Mouse (Mus musculus): Measurements from ENCODE around the gene Fam241a.

The Fam241a gene

GRCm38 (mm10) chr3:127874254-127874883 lies 21.8 kb downstream of the Fam241a start:
- no peak for DNase-seq

DNA sequence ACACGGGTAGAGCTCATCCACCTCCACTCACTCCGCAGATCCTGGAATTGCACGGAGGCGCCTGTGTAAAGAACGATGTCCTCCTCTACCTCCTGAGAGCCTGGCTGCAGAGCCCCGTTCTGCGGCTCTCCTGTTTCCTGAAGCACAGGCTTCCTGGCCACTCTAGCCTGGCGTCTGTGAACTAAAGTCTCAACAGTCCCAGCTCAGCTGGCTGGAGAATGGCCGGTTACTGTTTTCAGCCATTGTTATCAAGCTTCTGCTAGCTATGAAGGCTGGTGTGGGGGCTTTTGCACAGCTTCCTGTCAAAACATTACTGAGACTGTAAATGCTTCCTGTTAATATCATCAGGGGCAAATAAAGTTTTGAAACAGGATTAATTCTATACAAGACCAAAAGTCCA lies 24.5 kb downstream of the Fam241a start:
- no peak for DNase-seq

DNA sequence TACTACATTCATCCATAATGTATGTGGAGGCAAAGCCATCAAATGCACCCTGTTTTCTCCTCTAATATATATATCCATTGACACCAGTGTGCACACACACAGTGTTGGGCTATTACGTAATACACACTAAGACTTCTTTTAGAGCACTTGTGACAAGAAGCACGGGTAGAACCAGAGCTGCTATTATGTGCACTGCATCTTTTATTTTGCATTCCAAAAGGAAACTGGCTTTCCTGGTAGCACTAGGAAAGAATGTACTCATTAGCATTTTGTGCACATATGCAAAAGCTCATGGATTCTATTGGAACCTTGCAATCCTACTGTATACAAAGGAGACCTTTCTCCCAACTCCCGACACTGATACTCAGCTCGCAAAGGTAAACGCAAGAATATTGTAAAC lies 27.2 kb downstream of the Fam241a start:
- no peak for DNase-seq

- no peak for DNase-seq
These were observed 27.9 kb downstream of the Fam241a start for GRCm38 (mm10) chr3:127868046-127868758.

DNA sequence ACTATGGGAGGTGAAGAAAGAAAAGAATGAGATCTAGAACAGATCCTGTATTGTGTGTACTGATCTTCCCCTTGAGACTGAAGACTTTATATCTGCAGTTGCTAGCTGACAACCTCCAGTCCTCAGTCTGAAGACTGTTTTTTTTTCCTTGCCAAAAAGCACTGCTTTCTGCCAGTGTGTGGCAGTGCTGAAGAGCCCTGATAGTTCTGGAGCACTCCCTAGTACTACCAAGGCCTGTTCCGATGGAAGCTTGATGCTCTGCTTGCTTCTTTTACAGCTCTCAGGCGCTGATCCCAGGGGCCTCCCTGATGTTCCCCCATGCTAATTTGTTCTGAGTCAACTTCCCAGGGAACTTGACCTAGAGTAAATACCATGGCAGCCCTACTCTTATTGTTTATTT lies 31.9 kb downstream of the Fam241a start:
- no peak for DNase-seq

DNA sequence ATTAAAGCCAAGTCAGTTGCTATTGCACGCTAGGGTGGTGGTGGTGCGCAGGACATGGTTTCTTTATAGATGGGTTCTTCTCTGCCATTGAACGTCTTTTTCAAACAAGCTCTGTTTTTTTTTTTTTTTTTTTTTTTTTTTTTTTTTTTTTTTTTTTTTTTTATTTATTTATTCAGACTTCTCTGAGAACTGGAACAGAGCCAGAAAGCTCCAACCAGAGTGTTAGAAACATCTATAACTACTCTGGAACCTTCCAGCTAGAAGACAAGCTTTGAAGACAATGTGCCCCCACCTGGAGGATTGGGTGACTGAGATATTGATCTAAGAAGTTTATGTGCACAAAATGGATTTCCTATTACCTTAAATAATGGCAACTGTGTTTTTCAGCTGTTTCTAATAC lies 32.6 kb downstream of the Fam241a start:
- DNase-seq: no peak

- DNase-seq: no peak
These were observed 33.6 kb downstream of the Fam241a start for GRCm38 (mm10) chr3:127862479-127862878.

DNA sequence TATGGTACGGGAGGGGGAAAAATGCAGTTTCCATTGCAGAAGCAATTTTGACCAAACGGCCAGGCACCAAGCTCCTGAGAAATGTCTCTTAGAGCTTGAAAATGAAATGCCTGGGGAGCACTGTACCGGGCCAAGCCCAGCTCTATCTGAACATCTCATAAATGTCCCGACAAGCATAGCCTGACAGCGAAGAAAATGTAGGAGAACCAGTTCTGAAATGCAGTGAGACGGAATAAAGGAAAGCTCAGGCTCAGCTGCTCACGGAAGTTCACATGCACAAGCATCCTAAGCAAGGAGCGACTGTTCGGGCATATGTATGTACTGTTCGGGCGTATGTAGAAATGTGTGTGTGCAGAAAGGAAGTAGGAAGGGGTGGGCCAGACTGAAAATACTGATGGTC lies 34.8 kb downstream of the Fam241a start:
- DNase-seq: no peak

- DNase-seq: peak; percentile 59
These were observed 42.5 kb downstream of the Fam241a start for GRCm38 (mm10) chr3:127853431-127854206.

DNA sequence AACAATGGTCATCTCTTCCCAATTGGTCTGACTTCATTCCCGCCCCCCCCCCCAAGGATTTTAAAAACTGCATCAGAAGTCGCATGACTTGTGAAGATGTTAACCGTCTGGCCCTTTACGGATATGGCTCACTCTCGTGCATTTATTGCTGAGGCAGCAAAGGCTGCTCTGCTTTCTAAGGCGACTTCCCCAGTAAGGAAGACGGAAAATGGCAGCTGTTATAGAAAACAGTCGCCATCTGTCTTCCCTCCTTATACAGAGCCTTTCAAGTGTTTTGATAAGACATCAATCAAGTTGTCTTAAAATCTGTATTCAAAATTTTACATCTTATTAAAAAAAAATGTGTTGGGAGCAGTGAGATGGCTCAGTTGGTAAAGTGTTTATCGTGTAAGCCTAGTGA lies 43.4 kb downstream of the Fam241a start:
- DNase-seq: no peak

- no peak for DNase-seq
These were observed 45.1 kb downstream of the Fam241a start for GRCm38 (mm10) chr3:127850776-127851646.

DNA sequence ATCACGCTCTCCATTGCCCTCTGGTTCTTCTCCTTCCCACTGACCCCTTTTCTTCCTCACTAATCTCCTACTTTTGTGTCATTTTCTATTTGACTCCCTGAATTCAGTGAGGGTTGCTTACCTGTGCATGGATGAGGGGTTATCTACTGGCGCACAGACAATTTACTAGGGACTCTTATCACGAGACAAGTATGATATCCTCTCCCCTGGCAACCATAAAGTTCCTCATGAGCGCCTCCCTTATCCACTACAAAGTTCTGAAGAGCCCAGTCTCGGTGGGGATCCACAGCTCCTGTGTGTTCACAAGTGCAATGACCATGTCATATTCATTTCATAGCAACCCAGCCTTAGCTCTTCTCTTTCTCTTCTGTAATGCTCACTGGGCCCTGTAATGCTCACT lies 46.2 kb downstream of the Fam241a start:
- no peak for DNase-seq

DNA sequence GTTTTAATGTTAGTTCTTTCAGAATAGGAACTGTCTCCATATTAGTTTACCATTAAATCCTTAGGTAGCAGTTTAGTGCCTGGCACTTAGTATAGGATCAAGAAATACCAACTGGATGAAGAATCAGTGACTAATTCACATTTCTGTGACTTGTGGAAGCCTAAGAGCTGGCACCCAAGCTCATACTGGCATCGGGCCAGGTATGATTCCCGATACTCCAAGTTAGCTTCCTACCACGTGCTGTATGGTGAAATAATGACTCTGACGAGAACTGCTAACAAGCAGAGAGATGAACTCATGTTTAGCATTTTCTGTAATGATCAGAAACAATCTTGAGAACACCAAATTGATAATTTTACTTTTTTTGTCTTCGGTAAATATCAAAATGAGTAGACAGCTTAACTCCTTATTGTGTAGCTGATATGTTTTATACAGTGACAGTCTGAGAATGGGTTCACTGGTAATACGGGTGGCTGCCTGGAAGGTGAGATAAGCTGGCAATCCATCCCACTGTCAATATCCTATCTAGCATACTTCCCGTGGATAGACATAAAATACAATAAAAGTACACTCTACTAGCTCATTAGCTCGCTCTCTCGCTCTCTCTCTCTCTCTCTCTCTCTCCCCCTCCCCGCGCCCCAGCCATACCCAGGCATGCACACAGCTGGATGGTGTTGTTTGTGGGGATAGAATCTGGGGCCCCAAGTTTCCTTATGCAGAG lies 47.9 kb downstream of the Fam241a start:
- no peak for DNase-seq

DNA sequence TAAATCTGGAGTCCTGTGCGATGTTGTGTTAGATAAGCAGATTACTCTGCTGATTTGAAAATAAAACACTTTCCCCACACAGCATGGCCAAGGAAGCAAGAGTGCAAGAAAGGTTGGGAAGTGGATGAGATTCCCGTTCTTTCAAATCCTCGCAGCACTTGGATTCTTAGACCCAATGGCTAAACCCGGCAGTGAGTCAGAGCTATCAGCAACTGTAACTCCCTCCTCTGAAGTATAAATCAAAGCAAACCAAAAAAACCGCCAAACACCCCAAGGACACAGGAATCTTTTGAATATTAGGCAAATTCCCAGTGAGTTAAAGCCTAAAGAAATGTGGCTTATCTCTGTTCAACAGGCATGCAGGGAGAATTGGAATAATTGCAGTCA lies 52.2 kb downstream of the Fam241a start:
- DNase-seq: no peak

DNA sequence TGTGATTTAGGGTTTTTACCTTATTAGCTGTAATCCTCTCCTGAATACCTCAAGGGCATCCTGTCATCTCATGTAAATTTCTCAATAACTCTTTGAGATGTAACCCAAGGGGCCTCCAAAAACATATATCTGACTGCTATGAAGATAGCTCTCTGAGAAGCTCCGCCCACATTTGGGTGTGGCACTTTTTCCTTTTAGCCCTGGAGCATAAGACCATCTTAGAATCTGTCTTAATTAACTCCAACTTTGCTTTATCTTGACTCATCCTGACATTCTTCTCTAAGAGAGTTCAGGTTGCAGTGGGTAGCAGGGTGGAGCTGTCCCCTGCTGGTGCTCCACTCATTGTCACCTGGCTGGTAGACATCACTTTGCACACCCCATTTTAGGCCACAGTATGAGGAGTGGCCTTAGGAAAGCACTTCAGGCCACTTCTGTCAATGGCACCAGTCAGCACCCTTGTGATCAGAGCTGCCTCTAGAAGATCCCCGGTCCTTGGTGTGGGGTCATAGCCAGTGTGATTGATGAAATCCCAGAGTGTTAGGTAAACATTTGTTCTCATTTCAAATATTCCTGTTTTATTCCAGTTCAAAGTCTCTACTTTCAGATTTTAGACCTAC lies 52.7 kb downstream of the Fam241a start:
- DNase-seq: no peak

DNA sequence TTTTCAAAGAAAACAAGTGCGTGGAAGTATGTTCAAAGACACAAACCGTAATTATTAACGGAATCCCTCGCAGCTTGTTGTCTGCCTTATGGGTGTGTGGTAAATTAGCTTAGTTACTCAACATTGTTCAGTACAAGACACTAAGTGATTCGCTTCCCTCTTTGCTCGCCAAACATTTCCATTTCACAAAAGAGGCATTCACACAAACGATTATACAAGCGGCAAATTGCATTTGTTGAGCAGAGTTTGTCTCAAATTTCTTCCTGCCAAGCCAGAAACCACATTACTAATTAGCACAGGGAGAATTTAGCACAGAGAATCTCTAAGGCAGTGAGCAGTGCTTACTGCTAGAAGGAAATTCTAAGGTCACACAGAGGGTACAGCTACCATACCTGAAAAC lies 54.2 kb downstream of the Fam241a start:
- no peak for DNase-seq

- DNase-seq: no peak
These were observed 58.0 kb downstream of the Fam241a start for GRCm38 (mm10) chr3:127837972-127838644.

GRCm38 (mm10) chr3:127837154-127837865 lies 58.8 kb downstream of the Fam241a start, which contains the start of gene Ap1ar:
Gene Ap1ar (minus strand): TSS chr3:127837523.
- DNase-seq: peak; percentile 95

DNA sequence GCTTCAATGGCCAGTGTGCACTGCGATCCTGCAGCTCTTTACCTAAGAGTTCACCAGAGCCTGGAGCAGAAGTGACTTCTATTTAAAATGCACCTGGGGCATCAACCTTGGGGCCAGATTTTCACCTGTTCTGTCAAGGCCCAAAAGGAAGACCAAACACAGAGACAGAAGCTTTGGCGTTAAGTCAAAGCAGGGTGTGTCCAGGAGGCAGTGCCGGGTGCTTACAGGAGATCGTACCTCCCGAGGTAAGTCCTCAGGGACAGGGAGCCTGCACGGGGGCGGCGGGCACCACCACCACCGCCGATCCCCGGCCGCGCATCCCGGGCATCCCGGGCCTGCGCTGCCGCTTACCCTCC lies 59.3 kb downstream of the Fam241a start:
- no peak for DNase-seq

DNA sequence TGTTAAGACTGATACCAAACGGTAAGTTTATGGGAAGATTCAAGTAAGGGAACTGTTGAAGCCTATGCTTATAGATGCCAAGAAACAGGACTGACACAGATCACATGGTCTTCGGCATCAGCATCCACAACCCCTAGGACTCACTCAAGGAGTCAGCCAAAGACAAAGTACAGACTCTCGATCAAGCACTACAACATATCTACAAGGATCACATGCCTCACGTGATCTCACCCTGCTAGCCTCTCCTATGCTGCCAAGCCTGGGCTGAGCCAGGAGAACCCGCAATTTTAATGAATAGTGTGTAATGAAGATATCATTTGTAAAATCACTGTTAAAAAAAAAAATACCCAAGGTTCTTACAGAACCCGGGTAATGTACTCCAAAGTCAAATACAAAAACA lies 60.5 kb downstream of the Fam241a start:
- DNase-seq: no peak

DNA sequence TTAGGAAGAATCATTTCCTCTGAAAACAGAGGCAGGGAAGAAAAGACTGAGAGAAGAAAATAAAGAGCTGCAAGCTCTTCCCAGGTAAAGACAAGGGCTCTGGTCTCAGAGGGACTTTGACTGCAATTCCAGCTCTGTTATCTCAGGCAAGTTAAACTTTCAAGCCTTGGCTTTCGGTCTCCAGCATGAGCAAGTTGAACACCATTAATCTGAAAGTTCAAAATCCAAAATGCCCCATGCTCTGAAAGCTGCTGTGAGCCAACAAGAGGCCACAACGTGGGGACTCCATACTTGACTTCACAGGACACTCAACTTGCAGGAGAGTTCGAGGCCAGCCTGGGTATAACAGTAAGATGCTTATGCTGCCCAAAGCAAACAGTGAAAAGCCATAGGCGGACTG lies 62.1 kb downstream of the Fam241a start:
- no peak for DNase-seq
